Mouse (Mus musculus): ENCODE measurements at regions not wholly inside any gene's neighbourhood (a gene's known extent, or its start where the extent isn't known, plus 50 kb on each side); places are given as distances from the start of the nearest gene placed in this dataset.

DNA sequence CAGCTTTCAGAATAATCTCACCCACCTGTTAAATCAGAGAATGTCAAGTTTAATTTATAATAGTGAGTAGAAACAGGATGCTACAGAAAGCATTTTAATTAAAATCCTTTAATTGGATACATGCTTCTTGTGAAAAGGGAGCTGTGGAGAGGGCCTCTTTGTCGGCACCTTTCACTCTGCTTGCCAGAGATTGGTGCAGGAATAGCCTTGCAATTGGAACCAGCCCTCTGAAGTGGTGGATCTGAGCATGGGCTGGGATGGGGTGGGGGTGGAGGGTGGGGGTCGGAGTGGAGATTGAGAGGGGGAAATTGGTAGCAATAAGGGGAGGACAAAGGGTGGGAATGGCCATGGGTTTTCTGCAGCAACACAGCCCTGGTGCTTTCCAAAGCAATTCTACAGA, 207.2 kb downstream of the Tbx15 start:
- TF ChIP-seq CTCF (IDR thresholded peaks at IDR 0.05; ENCODE audit: borderline replicate concordance, extremely low read depth, insufficient read depth, insufficient read length): no peak
- no peak for TF ChIP-seq POLR2A (IDR thresholded peaks at IDR 0.05; ENCODE audit: borderline replicate concordance, extremely low read depth, insufficient read depth, insufficient read length, poor library complexity, severe bottlenecking)

Measured in brain, embryonic 14.5 days (tissue).